Mouse (Mus musculus): ENCODE results near the gene Akr1a1. TPM values are rescaled to one million over a fixed set of nuclear protein-coding genes. Genes with fewer than 3 reads are reported as not detected.

Akr1a1 gene
- total RNA-seq (2023), result 100 to 1,000 TPM; 266 to 278 TPM

DNA sequence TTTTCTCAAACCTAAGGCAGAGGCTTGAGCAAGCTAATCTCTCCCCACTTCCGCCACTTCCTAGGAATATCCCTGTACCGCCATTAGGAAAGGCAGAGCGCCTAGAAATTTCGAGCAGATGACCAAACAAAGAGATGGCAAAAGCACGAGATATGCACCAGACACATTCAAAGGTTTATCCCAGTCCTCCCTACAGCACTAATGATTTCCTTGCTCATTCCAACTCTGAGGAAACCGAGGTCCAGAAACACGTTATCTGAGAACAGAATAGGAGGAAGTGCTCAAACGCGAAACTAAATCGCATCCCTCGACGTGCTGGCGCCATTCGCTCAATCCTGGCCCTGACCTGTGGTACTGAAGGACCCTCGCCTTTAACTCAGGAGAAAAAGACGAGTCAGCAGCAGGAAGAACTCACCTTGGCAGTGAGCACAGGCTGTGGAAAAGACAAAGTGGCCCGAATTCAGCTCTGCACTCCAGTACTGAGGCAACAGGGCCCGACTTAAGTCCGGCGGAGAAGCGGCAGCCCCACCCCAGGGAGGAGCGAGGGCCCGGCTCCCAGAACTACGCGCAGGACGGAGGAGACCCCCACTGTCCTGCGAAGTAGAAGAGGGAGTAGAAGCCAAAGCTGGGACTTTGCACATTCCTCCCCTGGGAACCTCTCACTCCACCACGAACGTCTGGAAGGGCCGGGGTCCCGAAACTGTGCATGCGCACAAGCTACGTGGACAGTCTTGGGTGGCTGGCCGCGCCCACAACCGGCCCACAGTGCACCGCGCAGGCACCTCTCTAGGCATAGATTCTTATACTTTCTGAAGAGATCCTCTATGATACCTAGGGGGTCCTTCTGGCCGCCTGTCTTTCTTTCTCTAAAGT is at the start of gene Akr1a1:
Akr1a1 (minus strand) TSS at position 757 of the 873 bp plus-strand sequence.

DNA sequence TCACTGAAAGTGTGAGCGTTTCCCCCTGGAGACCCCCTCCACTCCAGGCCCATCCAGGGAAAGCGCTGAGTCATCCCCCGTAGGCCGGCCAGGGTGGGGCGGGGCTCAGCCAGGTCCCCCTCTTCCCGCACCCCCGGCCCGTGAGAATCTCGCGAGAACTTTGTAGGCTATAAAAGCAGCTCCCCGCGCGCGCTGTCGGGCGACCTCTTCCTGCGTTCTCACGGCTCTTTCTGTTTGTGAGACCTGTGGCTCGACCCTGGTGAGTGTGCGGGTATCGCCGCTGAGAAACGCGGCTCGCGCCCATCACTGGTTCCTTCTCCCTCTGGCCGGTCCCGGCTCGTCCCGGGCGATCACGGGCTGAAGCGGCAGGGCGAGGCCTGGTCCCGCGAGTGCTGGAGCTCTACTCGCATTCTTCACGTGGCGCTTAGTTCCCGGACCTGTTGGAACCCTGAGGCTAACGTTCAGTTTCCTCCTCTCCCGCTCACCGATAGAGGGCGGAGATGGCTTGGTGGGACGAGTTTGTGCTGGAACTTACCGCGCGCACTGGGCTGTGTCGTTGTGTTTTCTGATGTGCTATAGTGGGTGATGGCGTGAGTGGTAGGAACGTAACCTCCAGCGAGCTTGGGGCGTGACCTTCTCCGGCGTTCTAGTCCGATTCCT is 34.1 kb upstream of the Akr1a1 start, which contains the start of gene Prdx1:
Prdx1 (plus strand) TSS at position 143 of the 660 bp plus-strand sequence.

DNA sequence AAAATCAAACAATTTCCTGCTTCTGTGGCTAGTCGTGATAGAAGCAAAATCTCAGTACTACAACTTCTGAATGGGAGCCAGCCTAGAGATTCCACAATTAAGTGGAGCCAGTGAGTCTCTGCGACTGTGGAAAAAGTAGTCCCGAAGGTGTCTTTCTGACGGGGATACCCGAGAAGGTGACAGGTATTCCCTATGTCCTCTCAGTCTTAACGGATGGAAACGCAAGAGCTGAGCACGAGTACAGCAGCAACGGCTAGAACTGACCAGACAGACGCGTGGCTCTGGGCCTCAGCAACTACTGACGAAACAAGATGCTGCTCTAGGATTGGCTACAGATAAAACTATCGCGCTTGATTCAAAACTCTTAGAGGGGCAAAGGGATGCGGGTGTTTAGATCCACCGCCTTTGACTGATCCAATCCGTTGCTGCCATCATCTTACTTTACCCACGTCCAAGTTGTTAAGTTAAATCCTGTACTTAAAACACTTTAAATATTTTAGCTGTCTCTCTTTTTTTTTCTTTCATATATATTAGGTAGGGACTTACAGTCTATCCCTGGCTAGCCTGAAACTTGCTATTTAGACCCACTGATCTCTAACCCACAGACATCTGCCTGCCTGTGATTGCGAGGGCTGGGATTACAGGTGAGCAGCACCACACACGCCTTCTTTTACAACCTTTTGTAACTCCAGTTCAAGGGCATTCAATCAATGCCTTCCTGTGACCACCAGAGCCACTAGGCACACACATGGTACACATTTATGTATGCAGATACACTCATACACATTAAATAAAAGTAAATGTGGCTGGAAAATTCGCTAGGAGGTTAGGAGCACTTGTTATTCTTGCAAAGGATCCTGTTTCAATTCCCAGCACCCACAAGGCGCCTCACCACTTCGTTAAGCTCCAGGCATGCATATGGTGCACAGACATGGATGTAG is 23.5 kb downstream of the Akr1a1 start, which contains the start of gene Nasp:
Nasp (minus strand) TSS at position 220 of the 941 bp plus-strand sequence.

GRCm38 (mm10) chr4:116596379-116596778 is 55.1 kb downstream of the Akr1a1 start, which contains the start of gene Ccdc17:
Ccdc17 (plus strand) TSS chr4:116596654.

Other genes starting within 250 kb of the Akr1a1 start
- gene Mast2, start 187.5 kb downstream of the Akr1a1 start, total RNA-seq (2023), result 10 to 100 TPM; 27.5 to 28.4 TPM
- gene Ipp, start 144.1 kb downstream of the Akr1a1 start, total RNA-seq (2023), result 1 to 10 TPM; 8.1 to 8.6 TPM
- gene Tmem69, start 95.7 kb downstream of the Akr1a1 start, total RNA-seq (2023), result 1 to 10 TPM; 8.0 to 8.4 TPM
- 10 to 100 TPM; 74.2 to 81.3 TPM for gene Gpbp1l1, start 94.0 kb downstream of the Akr1a1 start, total RNA-seq (2023)
- 1 to 10 TPM; 6.0 to 6.6 TPM for gene Ccdc17, start 55.0 kb downstream of the Akr1a1 start, total RNA-seq (2023)
- 10 to 100 TPM; 57.0 to 59.7 TPM for gene Nasp, start 23.7 kb downstream of the Akr1a1 start, total RNA-seq (2023)
- gene Prdx1, start 33.9 kb upstream of the Akr1a1 start, total RNA-seq (2023), result 100 to 1,000 TPM; 140 to 144 TPM
- 1 to 10 TPM; 2.5 to 2.9 TPM for gene Mmachc, start 56.7 kb upstream of the Akr1a1 start, total RNA-seq (2023)
- 10 to 100 TPM; 11.0 to 13.5 TPM for gene Ccdc163, start 56.8 kb upstream of the Akr1a1 start, total RNA-seq (2023)
- 10 to 100 TPM; 33.8 to 35.2 TPM for gene Tesk2, start 69.3 kb upstream of the Akr1a1 start, total RNA-seq (2023)
- gene Toe1, start 156.0 kb upstream of the Akr1a1 start, total RNA-seq (2023), result 10 to 100 TPM; 14.0 to 16.1 TPM
- gene Mutyh, start 156.0 kb upstream of the Akr1a1 start, total RNA-seq (2023), result 1 to 10 TPM; 3.3 to 7.0 TPM
- gene Hpdl, start 170.0 kb upstream of the Akr1a1 start, total RNA-seq (2023), result not detected
- gene Zswim5, start 225.7 kb upstream of the Akr1a1 start, total RNA-seq (2023), result not detected